Mouse (Mus musculus): ENCODE measurements around the gene Ifnl2. TPM values are rescaled to one million over a fixed set of nuclear protein-coding genes. Genes with fewer than 3 reads are reported as not detected.
"Not testable (repeated sequence)": the region's sequence is repeated elsewhere in the genome, so short reads cannot be mapped to it uniquely, and the experiment has no call there.

The Ifnl2 gene
- polyA plus RNA-seq (2015; fragmentation: Nextera tagmentation; extraction: Ambion mirVana) = not detected in 2 replicates

DNA sequence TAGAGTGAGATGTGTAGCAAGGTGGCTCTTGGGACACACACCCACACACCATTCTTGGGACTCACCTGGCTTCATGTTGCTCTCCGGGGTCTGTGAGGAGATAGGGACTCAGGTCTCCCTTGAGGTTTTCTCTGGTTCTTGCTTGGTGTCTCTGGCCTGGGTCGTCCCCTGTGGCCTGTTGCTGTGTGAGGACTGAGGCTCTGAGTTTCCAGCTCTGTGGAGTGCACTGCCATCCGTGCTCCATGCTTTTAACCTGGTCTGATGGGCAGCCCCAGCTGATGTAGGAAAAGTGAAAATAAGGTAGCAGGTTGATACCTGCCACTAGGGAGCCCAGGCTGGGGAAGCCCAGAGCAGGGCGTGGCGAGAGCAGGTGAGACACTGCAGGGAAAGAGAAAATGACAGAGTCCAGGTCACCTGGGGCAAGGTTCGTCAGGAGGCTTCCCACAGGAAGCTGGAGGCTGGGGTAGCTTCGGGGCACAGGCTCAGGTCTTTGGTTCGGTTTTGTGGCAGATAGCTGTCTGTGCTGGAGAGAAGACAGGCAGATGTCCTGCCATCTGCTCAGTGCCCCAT is at the start of gene Ifnl2:
TSS of gene Ifnl2 (minus strand) at position 51 of the 570 bp plus-strand sequence.
- H3K4me2 ChIP-seq (replicated peaks; ENCODE audit: low read depth) = 0 out of 2 replicates have a peak within 1 kb of the TSS, but pooled peaks have one; percentile 21
- H3K4me3 ChIP-seq (ENCODE audit: low read depth, low read length); H3K36me3 ChIP-seq (ENCODE audit: control insufficient read depth, insufficient read depth); H3K27ac ChIP-seq (ENCODE audit: low read depth, low read length); H3K9me3 ChIP-seq (ENCODE audit: control insufficient read depth); H3K4me1 ChIP-seq (replicated peaks; ENCODE audit: control insufficient read depth, insufficient read depth, low read length); H3K27me3 ChIP-seq (replicated peaks; ENCODE audit: control insufficient read depth, insufficient read depth, low read length); H3K9ac ChIP-seq (ENCODE audit: low read depth, low read length): not testable (repeated sequence)
- ATAC-seq = peak; percentile 61; the same call in 1 of the 2 replicates
- peak; percentile 26 for TF ChIP-seq CTCF (IDR thresholded peaks at IDR 0.05; ENCODE audit: low read depth)
- 46% methylated on average over 8 of the region's 8 CpGs for WGBS

DNA sequence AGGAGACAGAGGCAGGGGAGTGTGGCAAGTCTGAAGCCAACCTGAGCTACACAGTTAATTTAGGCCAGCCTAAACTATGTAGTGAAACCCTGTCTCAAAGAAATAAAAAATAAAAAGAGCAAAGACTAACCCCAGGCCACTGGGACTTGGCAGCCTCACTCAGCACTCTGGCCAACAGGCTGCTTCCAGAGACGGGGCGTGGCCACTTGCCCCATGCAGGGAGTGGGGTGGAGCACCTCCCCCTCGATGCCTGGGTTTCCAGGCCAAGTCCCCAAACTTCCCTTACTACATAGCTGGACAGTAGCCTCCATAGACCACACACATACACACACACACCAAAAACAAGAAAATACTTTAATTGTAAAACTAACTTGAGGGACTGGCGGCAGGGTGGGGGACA is 48.2 kb upstream of the Ifnl2 start:
- H3K9me3 ChIP-seq (ENCODE audit: control insufficient read depth) = no peaks in the 10 kb centered on the region
- H3K4me2 ChIP-seq (replicated peaks; ENCODE audit: low read depth) = no peak overlapping the region
- ATAC-seq = no peak
- H3K27me3 ChIP-seq (replicated peaks; ENCODE audit: control insufficient read depth, insufficient read depth, low read length) = no peaks in the 10 kb centered on the region
- no peak for TF ChIP-seq CTCF (IDR thresholded peaks at IDR 0.05; ENCODE audit: low read depth)
- no peaks in the 10 kb centered on the region for H3K4me1 ChIP-seq (replicated peaks; ENCODE audit: control insufficient read depth, insufficient read depth, low read length)
- WGBS = 53% methylated on average over 4 of the region's 4 CpGs
- no peak overlapping the region for H3K27ac ChIP-seq (ENCODE audit: low read depth, low read length)
- H3K36me3 ChIP-seq (ENCODE audit: control insufficient read depth, insufficient read depth) = peaks cover 50% of the 10 kb centered on the region
- no peak overlapping the region for H3K4me3 ChIP-seq (ENCODE audit: low read depth, low read length)
- no peak overlapping the region for H3K9ac ChIP-seq (ENCODE audit: low read depth, low read length)

DNA sequence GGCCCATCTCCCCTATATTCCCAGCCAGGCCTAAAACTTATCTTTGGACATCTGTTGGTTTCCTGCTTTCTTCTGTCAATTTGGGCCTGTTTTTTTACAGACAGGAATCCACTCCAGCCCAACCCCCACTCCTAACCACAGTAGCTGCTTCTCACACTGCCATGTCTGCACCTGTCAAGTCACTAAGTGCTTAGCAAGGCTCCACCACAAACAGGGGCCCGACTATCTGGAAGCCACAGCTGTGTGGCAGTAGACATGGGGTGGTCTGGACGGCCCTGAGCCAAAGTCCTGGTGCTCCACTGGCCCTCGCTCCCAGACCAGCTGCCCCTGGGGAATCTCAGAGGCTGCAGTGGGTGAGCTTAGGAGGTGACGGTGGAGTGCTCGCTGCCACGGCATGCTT is 47.5 kb upstream of the Ifnl2 start:
- Histone ChIP-seq H3K4me1 (replicated peaks; ENCODE audit: control insufficient read depth, insufficient read depth, low read length) (no peaks in the 10 kb centered on the region), H3K27me3 (replicated peaks; ENCODE audit: control insufficient read depth, insufficient read depth, low read length) (no peaks in the 10 kb centered on the region), H3K4me2 (replicated peaks; ENCODE audit: low read depth) (no peak overlapping the region), H3K9ac (ENCODE audit: low read depth, low read length) (no peak overlapping the region), H3K4me3 (ENCODE audit: low read depth, low read length) (no peak overlapping the region), H3K27ac (ENCODE audit: low read depth, low read length) (no peak overlapping the region), H3K36me3 (ENCODE audit: control insufficient read depth, insufficient read depth) (peaks cover 43% of the 10 kb centered on the region), H3K9me3 (ENCODE audit: control insufficient read depth) (no peaks in the 10 kb centered on the region)
- 75% methylated on average over 6 of the region's 6 CpGs for WGBS
- no peak for TF ChIP-seq CTCF (IDR thresholded peaks at IDR 0.05; ENCODE audit: low read depth)
- no peak for ATAC-seq

DNA sequence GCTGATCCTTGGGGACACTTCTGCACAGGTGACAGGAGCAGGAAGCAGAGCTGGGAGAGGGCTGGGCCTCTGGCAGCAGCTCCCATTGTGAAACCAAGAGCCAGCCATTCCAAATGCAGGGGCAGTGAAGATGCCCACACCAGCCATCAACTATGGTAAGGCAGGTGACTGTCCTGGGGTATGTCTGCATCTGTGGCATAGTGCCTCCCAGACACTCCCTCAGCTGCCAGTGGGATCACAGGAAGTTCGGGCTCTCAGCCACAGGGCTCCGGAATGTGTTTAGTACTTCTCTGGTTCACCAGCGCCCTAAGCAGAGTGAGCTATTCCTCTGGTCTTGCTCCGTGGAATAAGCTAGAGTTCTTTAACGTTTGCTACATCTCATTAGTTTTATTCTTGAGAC is 46.8 kb upstream of the Ifnl2 start:
- no peaks in the 10 kb centered on the region for H3K27me3 ChIP-seq (replicated peaks; ENCODE audit: control insufficient read depth, insufficient read depth, low read length)
- no peak overlapping the region for H3K27ac ChIP-seq (ENCODE audit: low read depth, low read length)
- no peak for TF ChIP-seq CTCF (IDR thresholded peaks at IDR 0.05; ENCODE audit: low read depth)
- no peak overlapping the region for H3K9ac ChIP-seq (ENCODE audit: low read depth, low read length)
- no peak overlapping the region for H3K4me2 ChIP-seq (replicated peaks; ENCODE audit: low read depth)
- no peaks in the 10 kb centered on the region for H3K4me1 ChIP-seq (replicated peaks; ENCODE audit: control insufficient read depth, insufficient read depth, low read length)
- no peak for ATAC-seq
- WGBS = 68% methylated on average over 5 of the region's 5 CpGs
- no peak overlapping the region for H3K4me3 ChIP-seq (ENCODE audit: low read depth, low read length)
- peaks cover 37% of the 10 kb centered on the region for H3K36me3 ChIP-seq (ENCODE audit: control insufficient read depth, insufficient read depth)
- H3K9me3 ChIP-seq (ENCODE audit: control insufficient read depth) = no peaks in the 10 kb centered on the region

DNA sequence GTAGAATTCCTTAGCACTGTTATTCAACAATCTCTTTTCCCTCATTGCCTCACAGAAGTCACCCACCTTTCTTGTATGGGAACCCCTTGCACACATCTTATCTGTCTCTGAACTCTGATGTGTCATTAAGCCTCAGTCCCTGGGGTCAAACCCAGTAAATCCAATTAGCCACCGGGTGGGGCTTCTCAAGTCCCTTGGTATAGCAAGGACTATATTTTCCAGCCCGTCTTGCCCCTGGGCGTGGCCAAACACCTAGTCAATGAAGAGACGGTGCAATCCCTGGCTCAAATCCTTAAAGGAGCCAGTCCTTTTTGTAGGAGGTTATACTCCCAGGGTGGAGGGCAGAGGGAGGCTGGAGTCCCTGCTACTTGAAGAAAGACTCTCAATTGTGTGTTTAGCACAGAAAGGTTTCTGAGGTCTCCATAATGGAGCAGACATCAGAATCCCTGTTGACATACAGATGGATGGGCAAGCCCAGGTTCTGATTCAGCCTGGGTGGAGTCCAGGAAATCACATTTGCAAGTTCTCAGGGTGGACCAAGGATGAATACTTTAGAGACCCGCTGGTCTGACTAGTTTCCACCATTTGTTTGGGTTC is 45.8 kb upstream of the Ifnl2 start:
- Histone ChIP-seq H3K27ac (ENCODE audit: low read depth, low read length) (no peak overlapping the region), H3K4me1 (replicated peaks; ENCODE audit: control insufficient read depth, insufficient read depth, low read length) (no peaks in the 10 kb centered on the region), H3K4me2 (replicated peaks; ENCODE audit: low read depth) (no peak overlapping the region)

DNA sequence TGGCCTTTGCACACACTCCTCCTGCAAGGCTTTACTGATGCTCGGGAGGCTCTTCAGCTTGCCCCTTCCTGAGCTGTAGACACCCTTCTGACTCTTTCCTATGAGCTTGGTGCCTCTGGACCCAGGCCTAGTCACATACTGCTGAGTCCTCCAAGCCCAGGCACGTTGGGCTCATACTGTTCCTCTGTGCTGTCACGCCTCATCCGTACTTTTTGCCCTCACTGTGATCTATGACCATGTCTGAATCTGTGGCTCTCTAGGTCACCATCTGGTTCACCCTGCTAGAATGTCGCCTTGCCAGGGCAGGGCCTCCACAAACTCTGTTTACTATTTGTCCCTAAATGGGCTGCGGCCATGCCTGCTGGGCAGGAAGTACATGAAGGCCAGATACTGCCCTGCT is 42.8 kb upstream of the Ifnl2 start:
- Histone ChIP-seq H3K9me3 (ENCODE audit: control insufficient read depth) (no peaks in the 10 kb centered on the region), H3K27ac (ENCODE audit: low read depth, low read length) (no peak overlapping the region), H3K4me1 (replicated peaks; ENCODE audit: control insufficient read depth, insufficient read depth, low read length) (no peaks in the 10 kb centered on the region), H3K27me3 (replicated peaks; ENCODE audit: control insufficient read depth, insufficient read depth, low read length) (no peaks in the 10 kb centered on the region), H3K9ac (ENCODE audit: low read depth, low read length) (no peak overlapping the region), H3K36me3 (ENCODE audit: control insufficient read depth, insufficient read depth) (no peaks in the 10 kb centered on the region; the same call in 1 of the 2 replicates), H3K4me2 (replicated peaks; ENCODE audit: low read depth) (no peak overlapping the region), H3K4me3 (ENCODE audit: low read depth, low read length) (no peak overlapping the region)
- no peak for ATAC-seq
- no peak for TF ChIP-seq CTCF (IDR thresholded peaks at IDR 0.05; ENCODE audit: low read depth)
- 87% methylated on average over 6 of the region's 6 CpGs for WGBS

More for the DNA sequence above, 45.8 kb upstream of the Ifnl2 start:
- no peak overlapping the region for H3K4me3 ChIP-seq (ENCODE audit: low read depth, low read length)
- H3K9ac ChIP-seq (ENCODE audit: low read depth, low read length) = no peak overlapping the region
- no peaks in the 10 kb centered on the region for H3K9me3 ChIP-seq (ENCODE audit: control insufficient read depth)
- WGBS = 7% methylated on average over 5 of the region's 5 CpGs
- no peak for TF ChIP-seq CTCF (IDR thresholded peaks at IDR 0.05; ENCODE audit: low read depth)
- H3K27me3 ChIP-seq (replicated peaks; ENCODE audit: control insufficient read depth, insufficient read depth, low read length) = no peaks in the 10 kb centered on the region
- ATAC-seq = 0 out of 2 replicates have a peak, but pooled peaks have one; percentile 7
- peaks cover 28% of the 10 kb centered on the region for H3K36me3 ChIP-seq (ENCODE audit: control insufficient read depth, insufficient read depth)

All from intestine, postnatal 0 days (tissue).